In the genomic region with DNA sequence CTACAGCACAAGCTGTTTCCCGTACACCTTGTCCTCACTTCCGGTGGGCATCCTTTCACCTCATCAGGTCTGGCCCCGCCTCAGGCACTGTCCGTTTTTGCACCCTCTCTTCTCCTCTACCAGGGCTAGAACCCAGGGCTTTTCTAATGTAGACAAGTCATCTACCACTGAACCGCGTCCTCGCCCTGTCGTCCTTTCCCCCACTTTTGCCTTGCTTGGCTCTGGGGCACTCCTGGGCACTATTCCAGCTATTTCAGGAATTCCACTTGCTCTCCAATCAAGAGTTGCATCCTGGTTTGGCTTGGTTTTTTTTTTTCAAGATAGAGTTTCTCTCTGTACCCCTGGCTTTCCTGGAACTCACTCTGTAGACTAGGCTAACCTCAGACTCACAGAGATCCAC, we compare ENCODE assay signal across 15 mouse cellular contexts. TPM values are rescaled to one million over a fixed set of nuclear protein-coding genes. Genes with fewer than 3 reads are reported as not detected.
DNase-seq lines count a peak whose midpoint lies in the region; ATAC-seq and TF ChIP-seq lines count a peak whose summit lies in the region.
"Had no signal": no experiment of that assay in that cellular context is flagged by ENCODE, and none has a peak within 500 bp of the region (broad histone marks: within the 10 kb centered on the region; RNA-seq: fewer than 3 reads in every experiment).

No protein-coding gene starts in this region.

- H3K9me3 ChIP-seq in heart, embryonic 11.5 days (replicated peaks; ENCODE audit: control insufficient read depth, low read length), result no peaks in the 10 kb centered on the region
- H3K9me3 ChIP-seq in ES-Bruce4 (replicated peaks; ENCODE audit: control insufficient read depth, insufficient read depth, low read length, poor library complexity, severe bottlenecking), result no peaks in the 10 kb centered on the region
- no peaks in the 10 kb centered on the region for H3K9me3 ChIP-seq in heart, embryonic 14.5 days (ENCODE audit: control insufficient read depth, low read length)
- H3K9me3 ChIP-seq in forebrain, embryonic 15.5 days, result no peaks in the 10 kb centered on the region
- H3K9me3 ChIP-seq: hindbrain, embryonic 13.5 days had no signal

- no peaks in the 10 kb centered on the region for H3K36me3 ChIP-seq in heart, embryonic 11.5 days (ENCODE audit: control insufficient read depth, insufficient read depth, low read length)
- no peaks in the 10 kb centered on the region for H3K36me3 ChIP-seq in ES-Bruce4 (ENCODE audit: control insufficient read depth, insufficient read depth, low read length, poor library complexity, severe bottlenecking)
- H3K36me3 ChIP-seq in heart, embryonic 14.5 days (ENCODE audit: control insufficient read depth, insufficient read depth, low read length), result no peaks in the 10 kb centered on the region
- H3K36me3 ChIP-seq in forebrain, embryonic 15.5 days, result no peaks in the 10 kb centered on the region
- H3K36me3 ChIP-seq: hindbrain, embryonic 13.5 days had no signal

- H3K4me3 ChIP-seq in heart, embryonic 11.5 days (ENCODE audit: low read depth, low read length), result no peak overlapping the region
- peak overlapping the region; percentile 11 for H3K4me3 ChIP-seq in ES-Bruce4 (ENCODE audit: low read depth, low read length)
- no peak overlapping the region for H3K4me3 ChIP-seq in heart, embryonic 14.5 days (ENCODE audit: control insufficient read depth in 1 of 2, insufficient read depth in 1 of 2, low read depth in 1 of 2, low read length in 2 of 2)
- no peak overlapping the region for H3K4me3 ChIP-seq in forebrain, embryonic 15.5 days
- H3K4me3 ChIP-seq: hindbrain, embryonic 13.5 days; myocyte had no signal

- no peak overlapping the region for H3K9ac ChIP-seq in heart, embryonic 11.5 days (ENCODE audit: low read depth, low read length)
- 0 out of 2 replicates have a peak overlapping the region, but pooled peaks have one; percentile 6 for H3K9ac ChIP-seq in ES-Bruce4 (ENCODE audit: low read depth, poor library complexity, severe bottlenecking)
- H3K9ac ChIP-seq in heart, embryonic 14.5 days (ENCODE audit: low read length), result no peak overlapping the region
- H3K9ac ChIP-seq in forebrain, embryonic 15.5 days (replicated peaks), result no peak overlapping the region
- H3K9ac ChIP-seq: hindbrain, embryonic 13.5 days; liver, postnatal 0 days had no signal

- 60% methylated on average over 8 of the region's 8 CpGs for WGBS in heart, embryonic 11.5 days (ENCODE audit: insufficient replicate concordance)
- 40% methylated on average over 8 of the region's 8 CpGs for WGBS in heart, embryonic 14.5 days
- 77% methylated on average over 8 of the region's 8 CpGs for WGBS in forebrain, embryonic 15.5 days

- H3K27me3 ChIP-seq in heart, embryonic 11.5 days (ENCODE audit: control insufficient read depth, insufficient read depth, low read length), result no peaks in the 10 kb centered on the region
- H3K27me3 ChIP-seq in ES-Bruce4 (ENCODE audit: control insufficient read depth, insufficient read depth, low read length, poor library complexity, severe bottlenecking), result no peaks in the 10 kb centered on the region
- no peaks in the 10 kb centered on the region for H3K27me3 ChIP-seq in heart, embryonic 14.5 days (ENCODE audit: control insufficient read depth, insufficient read depth, low read length)
- H3K27me3 ChIP-seq in forebrain, embryonic 15.5 days, result no peaks in the 10 kb centered on the region
- H3K27me3 ChIP-seq: hindbrain, embryonic 13.5 days had no signal

- no peak overlapping the region for H3K27ac ChIP-seq in heart, embryonic 11.5 days (ENCODE audit: low read depth, low read length)
- H3K27ac ChIP-seq in ES-Bruce4 (ENCODE audit: insufficient read depth, low read length), result peak overlapping the region; percentile 32; the same call in 1 of the 2 replicates
- H3K27ac ChIP-seq in heart, embryonic 14.5 days (replicated peaks in 1 of 2; ENCODE audit: control insufficient read depth in 1 of 2, insufficient read depth in 1 of 2, low read depth in 2 of 2, low read length in 2 of 2), result peak overlapping the region; percentile 56 to 57; a peak in 3 of 4 replicates
- H3K27ac ChIP-seq in forebrain, embryonic 15.5 days (replicated peaks), result no peak overlapping the region

- TF ChIP-seq POLR2A in ES-Bruce4 (IDR thresholded peaks at IDR 0.05; ENCODE audit: insufficient read depth, low read length), result no peak

- H3K4me1 ChIP-seq in heart, embryonic 11.5 days (ENCODE audit: control insufficient read depth, insufficient read depth, low read length), result peaks cover 60% of the 10 kb centered on the region
- no peaks in the 10 kb centered on the region for H3K4me1 ChIP-seq in ES-Bruce4 (ENCODE audit: control insufficient read depth, insufficient read depth, low read length)
- peaks cover 64 to 85% of the 10 kb centered on the region in 2 experiments for H3K4me1 ChIP-seq in heart, embryonic 14.5 days (ENCODE audit: control insufficient read depth in 2 of 2, insufficient read depth in 2 of 2, low read length in 2 of 2)
- peaks cover 9% of the 10 kb centered on the region for H3K4me1 ChIP-seq in forebrain, embryonic 15.5 days

- no peak for TF ChIP-seq CTCF in ES-Bruce4 (IDR thresholded peaks at IDR 0.05; ENCODE audit: low read depth, low read length)

- DNase-seq in heart, adult 18-20 months, result peak; percentile 66 to 74
- DNase-seq in lung, adult 18-20 months, result peak; percentile 78 to 86
- DNase-seq in layer of hippocampus, adult 9-11 months, result no peak
- DNase-seq in urinary bladder, postnatal 10 days (ENCODE audit: low spot score), result no peak
- DNase-seq: cerebellum, adult 8-10 months; layer of hippocampus, postnatal 36 days; liver, postnatal 0 days had no signal

- no peak overlapping the region for H3K4me2 ChIP-seq in heart, embryonic 11.5 days
- H3K4me2 ChIP-seq in heart, embryonic 14.5 days (ENCODE audit: low read length), result 0 out of 2 replicates have a peak overlapping the region, but pooled peaks have one; percentile 11
- H3K4me2 ChIP-seq in forebrain, embryonic 15.5 days (replicated peaks), result no peak overlapping the region
- H3K4me2 ChIP-seq: hindbrain, embryonic 13.5 days had no signal

- TF ChIP-seq EP300 in ES-Bruce4 (IDR thresholded peaks at IDR 0.05; ENCODE audit: insufficient read depth, low read depth, low read length), result no peak

- ATAC-seq in heart, embryonic 11.5 days (replicated peaks; ENCODE audit: insufficient number of reproducible peaks, low FRiP score, low TSS enrichment), result no peak
- no peak for ATAC-seq in heart, embryonic 14.5 days (ENCODE audit: insufficient number of reproducible peaks, insufficient read depth, low FRiP score, low read depth)
- ATAC-seq in forebrain, embryonic 15.5 days (replicated peaks), result no peak
- ATAC-seq: activated CD4-positive, CD25-positive, alpha-beta regulatory T cell, adult 4 months; CD4-positive, CD25-positive, alpha-beta regulatory T cell, adult 4 months; liver, postnatal 0 days had no signal

RNA-seq across cellular contexts. Expression of a gene that starts 53.0 kb away (rescaled TPM):
- 1 to 10 TPM; 5.7 TPM for total RNA-seq in heart, adult 18-20 months (2021)
- polyA plus RNA-seq in heart, embryonic 11.5 days (2014; fragmentation: Nextera tagmentation; extraction: Ambion mirVana), result 12.7 and 16.8 TPM in 2 replicates
- polyA plus RNA-seq in ES-Bruce4 (2011; ENCODE audit: insufficient read depth, insufficient read length, low read depth, missing spikeins), result 0.96 and 1.6 TPM in 2 replicates
- 17.0 and 17.3 TPM in 2 replicates for polyA plus RNA-seq in heart, embryonic 14.5 days (2014; fragmentation: Nextera tagmentation; extraction: Ambion mirVana)
- 5.6 and 6.9 TPM in 2 replicates for polyA plus RNA-seq in forebrain, embryonic 15.5 days (2015; fragmentation: Nextera tagmentation; extraction: Ambion mirVana)

RNA-seq across cellular contexts. Expression of a gene that starts 55.5 kb away (rescaled TPM):
- total RNA-seq in heart, adult 18-20 months (2021), result 1 to 10 TPM; 8.7 to 9.8 TPM
- 16.5 and 21.0 TPM in 2 replicates for polyA plus RNA-seq in heart, embryonic 11.5 days (2014; fragmentation: Nextera tagmentation; extraction: Ambion mirVana)
- 11.9 and 16.6 TPM in 2 replicates for polyA plus RNA-seq in ES-Bruce4 (2011; ENCODE audit: insufficient read depth, insufficient read length, low read depth, missing spikeins)
- polyA plus RNA-seq in heart, embryonic 14.5 days (2014; fragmentation: Nextera tagmentation; extraction: Ambion mirVana), result 23.1 and 23.7 TPM in 2 replicates
- 14.8 and 16.2 TPM in 2 replicates for polyA plus RNA-seq in forebrain, embryonic 15.5 days (2015; fragmentation: Nextera tagmentation; extraction: Ambion mirVana)

Comparison
In these comparisons a context has a peak if more than half of its experiments do, and no peak if none do; other contexts are left out.
1. H3K27ac ChIP-seq: peak in ES-Bruce4 (single experiment) and heart, embryonic 14.5 days (2 of 2); none in heart, embryonic 11.5 days (single experiment) and forebrain, embryonic 15.5 days (single experiment).
2. DNase-seq: peak in heart, adult 18-20 months (2 of 2) and lung, adult 18-20 months (2 of 2); none in layer of hippocampus, adult 9-11 months (single experiment) and urinary bladder, postnatal 10 days (single experiment).